Mouse (Mus musculus) liver, embryonic 14 days (tissue): ENCODE data around the gene Sema5b. TPM values are rescaled to one million over a fixed set of nuclear protein-coding genes. Genes with fewer than 3 reads are reported as not detected.

Source experiments
- polyA plus RNA-seq: library from polyadenylated mRNA; depleted of rRNA; stranded (reverse); fragments of >200 nt; gene quantifications from 2 replicates; pipeline ENCODE4 v1.2.3, GENCODE M21; 2012; rRNA removed

Gene Sema5b
- 0.08 and 0.26 TPM in 2 replicates for polyA plus RNA-seq

DNA sequence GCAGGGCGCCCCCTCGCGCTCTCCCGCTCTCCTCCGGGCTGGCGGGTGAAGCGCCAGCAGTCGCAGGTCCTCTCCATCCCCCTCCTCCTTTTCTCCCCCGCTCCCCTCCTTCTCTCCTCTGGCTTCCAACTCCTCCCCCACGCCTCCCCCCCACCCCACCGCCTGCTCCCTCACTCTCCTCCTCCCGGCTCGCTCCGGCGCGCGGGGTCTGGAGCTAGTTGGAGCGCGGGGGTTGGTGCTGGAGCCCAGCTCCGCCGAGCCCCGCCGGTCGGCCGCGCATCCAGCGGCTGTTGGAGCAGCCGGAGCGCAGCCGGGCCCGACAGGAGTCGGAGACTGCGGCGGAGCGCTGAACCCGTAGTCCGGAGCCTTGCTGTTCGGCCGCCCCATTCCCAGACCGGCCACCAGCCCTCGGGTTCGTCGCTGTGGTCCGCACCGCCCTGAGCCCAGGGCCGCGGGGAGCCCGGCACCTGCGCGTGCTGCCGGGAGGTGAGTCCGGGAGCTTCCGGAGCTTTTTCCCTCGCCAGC is at the start of gene Sema5b:
Gene Sema5b, plus strand, starts transcription at position 29 of the 525 bp plus-strand sequence.

Other genes starting within 250 kb of the Sema5b start
- 2.7 and 2.8 TPM in 2 replicates for gene Sec22a, start 177.2 kb upstream of the Sema5b start, polyA plus RNA-seq
- 32.6 and 34.3 TPM in 2 replicates for gene Pdia5, start 50.3 kb upstream of the Sema5b start, polyA plus RNA-seq
- gene Dirc2, start 228.2 kb downstream of the Sema5b start, polyA plus RNA-seq = 3.8 and 5.1 TPM in 2 replicates
- gene Hspbap1, start 229.2 kb downstream of the Sema5b start, polyA plus RNA-seq = 12.0 and 14.6 TPM in 2 replicates